Mouse (Mus musculus) embryonic facial prominence, embryonic 14.5 days (tissue): Measurements from ENCODE around the gene Elmo3. TPM values are rescaled to one million over a fixed set of nuclear protein-coding genes. Genes with fewer than 3 reads are reported as not detected.

ENCODE experiments used
- ATAC-seq: fragments of 200-750 bp; cut with Nextera tagmentation; 2 replicates; pipeline ENCODE4 v1.8.0; 2017; ENCODE audit warnings: low read depth, moderate number of reproducible peaks, moderate TSS enrichment
- DNase-seq: peaks from one replicate; pipeline ENCODE4 v3.0.0-alpha.2; 2015; ENCODE audit warnings: low spot score
- H3K27ac ChIP-seq: fragments of 300-500 bp; sonication (generic); replicated peaks from 2 replicates; pipeline ENCODE4 v1.5.1; 2014; ENCODE audit warnings: low read depth, mild to moderate bottlenecking, low read length, moderate library complexity
- H3K27me3 ChIP-seq: fragments of 300-500 bp; sonication (generic); replicated peaks from 2 replicates; pipeline ENCODE4 v1.6.1; 2014; ENCODE audit warnings: low read length; ENCODE audit not compliant: control insufficient read depth, insufficient read depth
- H3K36me3 ChIP-seq: fragments of 300-500 bp; sonication (generic); 2 replicates; pipeline ENCODE4 v1.6.1; 2014; ENCODE audit warnings: low read length, mixed read lengths; ENCODE audit not compliant: control insufficient read depth, insufficient read depth
- H3K4me1 ChIP-seq: fragments of 300-500 bp; sonication (generic); 2 replicates; pipeline ENCODE4 v1.6.1; 2014; ENCODE audit warnings: antibody characterized with exemption, low read length; ENCODE audit not compliant: control insufficient read depth, insufficient read depth
- H3K4me2 ChIP-seq: fragments of 300-500 bp; sonication (generic); 2 replicates; pipeline ENCODE4 v1.6.1; 2014; ENCODE audit warnings: low read depth, mild to moderate bottlenecking, low read length, moderate library complexity, mixed read lengths
- H3K4me3 ChIP-seq: fragments of 300-500 bp; sonication (generic); 2 replicates; pipeline ENCODE4 v1.5.1; 2014; ENCODE audit warnings: low read depth, mild to moderate bottlenecking, low read length
- H3K9ac ChIP-seq: fragments of 300-500 bp; sonication (generic); 2 replicates; pipeline ENCODE4 v1.6.1; 2014; ENCODE audit warnings: low read depth, mild to moderate bottlenecking, low read length, moderate library complexity, mixed read lengths
- H3K9me3 ChIP-seq: fragments of 300-500 bp; sonication (generic); 2 replicates; pipeline ENCODE4 v1.6.1; 2016; ENCODE audit warnings: low read length; ENCODE audit not compliant: control insufficient read depth
- WGBS: fragments of 180-500 bp; shearing (Covaris S2); extraction: QIAGEN DNeasy Blood & Tissue Kit; methylation state at CpG from one replicate; pipeline ENCODE4 v1.1.7; 2014; 5-methylcytosine and 5-hydroxymethylcytosine counted together
- polyA plus RNA-seq: library from polyadenylated mRNA; unstranded; fragments of >200 nt; fragmentation: Nextera tagmentation; extraction: Ambion mirVana; gene quantifications from 2 replicates; pipeline ENCODE4 v1.2.1, GENCODE M21; 2014

Elmo3 gene
- polyA plus RNA-seq: 5.1 and 7.4 TPM in 2 replicates

- no peaks in the 10 kb centered on the region for H3K9me3 ChIP-seq
- H3K27ac ChIP-seq: peak within 1 kb of the TSS; percentile 82
- WGBS: 4% methylated on average over 25 of the region's 30 CpGs
- H3K27me3 ChIP-seq: no peaks in the 10 kb centered on the region
- DNase-seq: peak; percentile 85
- H3K36me3 ChIP-seq: peaks cover 70% of the 10 kb centered on the region
- H3K9ac ChIP-seq: peak within 1 kb of the TSS; percentile 61
- peak within 1 kb of the TSS; percentile 80 for H3K4me2 ChIP-seq
- peak; percentile 90 for ATAC-seq
- peak within 1 kb of the TSS; percentile 41 for H3K4me3 ChIP-seq
- peaks cover 11% of the 10 kb centered on the region for H3K4me1 ChIP-seq
These were observed at the start of gene Elmo3 for GRCm38 (mm10) chr8:105305211-105306145. Elmo3 (plus strand) TSS chr8:105305601.

GRCm38 (mm10) chr8:105257318-105258114 lies 47.9 kb upstream of the Elmo3 start:
- Histone ChIP-seq H3K9ac (no peak overlapping the region), H3K4me1 (peaks cover 16% of the 10 kb centered on the region), H3K27ac (no peak overlapping the region), H3K4me2 (no peak overlapping the region), H3K36me3 (peaks cover 12% of the 10 kb centered on the region), H3K27me3 (peaks cover 52% of the 10 kb centered on the region), H3K4me3 (no peak overlapping the region), H3K9me3 (peaks cover 4% of the 10 kb centered on the region; the same call in 1 of the 2 replicates)
- WGBS: 68% methylated on average over 7 of the region's 7 CpGs
- DNase-seq (no peak), ATAC-seq (no peak)

GRCm38 (mm10) chr8:105258911-105259720 lies 46.3 kb upstream of the Elmo3 start:
- DNase-seq (peak; percentile 63), ATAC-seq (peak; percentile 9; the same call in 1 of the 2 replicates)

GRCm38 (mm10) chr8:105259721-105260320 lies 45.6 kb upstream of the Elmo3 start:
- ATAC-seq: peak; percentile 66
- Histone ChIP-seq H3K36me3 (no peaks in the 10 kb centered on the region), H3K27ac (no peak overlapping the region), H3K4me2 (peak overlapping the region; percentile 60), H3K4me3 (peak overlapping the region; percentile 35), H3K4me1 (peaks cover 13% of the 10 kb centered on the region), H3K9ac (peak overlapping the region; percentile 52; the same call in 1 of the 2 replicates), H3K27me3 (peaks cover 53% of the 10 kb centered on the region), H3K9me3 (peaks cover 4% of the 10 kb centered on the region; the same call in 1 of the 2 replicates)
- WGBS: 4% methylated on average over 30 of the region's 30 CpGs
- DNase-seq: peak; percentile 77

More at GRCm38 (mm10) chr8:105258911-105259720, 46.3 kb upstream of the Elmo3 start:
- Histone ChIP-seq H3K4me1 (peaks cover 12% of the 10 kb centered on the region), H3K9ac (peak overlapping the region; percentile 52), H3K9me3 (peaks cover 4% of the 10 kb centered on the region; the same call in 1 of the 2 replicates), H3K4me2 (peak overlapping the region; percentile 60), H3K36me3 (no peaks in the 10 kb centered on the region), H3K27me3 (peaks cover 52% of the 10 kb centered on the region), H3K4me3 (peak overlapping the region; percentile 35), H3K27ac (no peak overlapping the region)
- 5% methylated on average over 49 of the region's 55 CpGs for WGBS

GRCm38 (mm10) chr8:105260371-105261099 lies 44.9 kb upstream of the Elmo3 start:
- Histone ChIP-seq H3K36me3 (no peaks in the 10 kb centered on the region), H3K27ac (no peak overlapping the region), H3K27me3 (peaks cover 60% of the 10 kb centered on the region), H3K9ac (no peak overlapping the region), H3K9me3 (peaks cover 4% of the 10 kb centered on the region; the same call in 1 of the 2 replicates), H3K4me2 (no peak overlapping the region), H3K4me1 (peaks cover 13% of the 10 kb centered on the region), H3K4me3 (no peak overlapping the region)
- 74% methylated on average over 7 of the region's 7 CpGs for WGBS
- ATAC-seq (no peak), DNase-seq (no peak)

- DNase-seq: no peak
- WGBS: 85% methylated on average over 12 of the region's 12 CpGs
- H3K4me2 ChIP-seq: no peak overlapping the region
- no peaks in the 10 kb centered on the region for H3K36me3 ChIP-seq
- no peak overlapping the region for H3K4me3 ChIP-seq
- no peak overlapping the region for H3K9ac ChIP-seq
- H3K27me3 ChIP-seq: peaks cover 59% of the 10 kb centered on the region
- peaks cover 8% of the 10 kb centered on the region; the same call in 1 of the 2 replicates for H3K9me3 ChIP-seq
- H3K4me1 ChIP-seq: peaks cover 11% of the 10 kb centered on the region
- no peak for ATAC-seq
- H3K27ac ChIP-seq: no peak overlapping the region
These were observed 43.9 kb upstream of the Elmo3 start for GRCm38 (mm10) chr8:105261326-105261980.
